Mouse (Mus musculus) bone marrow macrophage, adult 2 months (primary cell): ENCODE data around the gene Isoc2a.

Experiments used
- CTCF ChIP-seq: IDR thresholded peaks from 2 replicates; pipeline ENCODE4 v1.5.1; 2012; ENCODE audit warnings: low read depth, mild to moderate bottlenecking, low read length, moderate library complexity
- POLR2A ChIP-seq: IDR thresholded peaks from 2 replicates; pipeline ENCODE4 v1.6.1; 2012; ENCODE audit warnings: mild to moderate bottlenecking, low read depth, low read length, borderline replicate concordance

DNA sequence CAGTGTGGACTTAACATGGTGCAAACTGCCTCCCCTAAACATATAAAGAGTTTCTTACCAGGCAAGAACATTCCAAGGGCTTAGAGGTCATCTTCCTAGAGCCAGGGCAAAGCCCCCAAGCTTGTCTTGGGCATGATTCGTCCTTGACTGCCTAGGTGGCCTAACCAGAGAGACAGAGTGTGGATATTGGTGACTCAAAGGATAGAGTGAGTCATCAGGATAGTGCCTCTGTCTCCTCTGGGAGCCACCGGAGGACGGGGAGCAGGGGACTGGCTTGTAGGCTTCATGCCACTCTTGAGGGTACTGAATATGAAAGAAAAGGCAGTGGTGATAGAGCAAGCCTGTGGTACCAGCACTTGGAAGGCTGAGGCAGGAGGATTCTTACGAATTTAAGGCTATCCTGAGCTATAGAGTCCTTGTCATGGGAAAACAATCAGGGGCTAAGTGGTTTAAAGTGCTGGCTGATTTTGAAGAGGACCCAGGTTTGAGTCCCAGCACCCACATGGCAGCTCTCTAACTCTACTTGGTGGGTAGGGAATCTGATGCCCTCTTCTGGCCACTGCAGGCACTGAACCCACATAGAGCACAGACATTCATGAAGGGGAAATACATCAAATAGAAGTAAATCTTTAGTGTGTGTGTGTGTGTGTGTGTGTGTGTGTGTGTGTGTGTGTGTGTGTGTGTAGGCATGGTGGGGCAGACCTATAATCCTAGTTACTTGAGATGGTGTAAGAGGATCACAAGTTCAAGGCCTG, 57.4 kb downstream of the Isoc2a start:
- no peak for TF ChIP-seq CTCF
- no peak for TF ChIP-seq POLR2A
